Mouse (Mus musculus) adrenal gland, postnatal 10 days (tissue): ENCODE results near the gene Acvr1b. TPM values are rescaled to one million over a fixed set of nuclear protein-coding genes. Genes with fewer than 3 reads are reported as not detected.

ENCODE experiments used
- DNase-seq: peaks from one replicate; pipeline ENCODE4 v3.0.0; 2021; ENCODE audit warnings: mixed read lengths
- total RNA-seq, 2 experiments: library from RNA; stranded (reverse); gene quantifications; 2 replicates each; pipeline ENCODE4 v1.2.3; 2021

The Acvr1b gene
- total RNA-seq, 2 experiments from 2014 or later: 10.8 to 13.4 TPM

DNA sequence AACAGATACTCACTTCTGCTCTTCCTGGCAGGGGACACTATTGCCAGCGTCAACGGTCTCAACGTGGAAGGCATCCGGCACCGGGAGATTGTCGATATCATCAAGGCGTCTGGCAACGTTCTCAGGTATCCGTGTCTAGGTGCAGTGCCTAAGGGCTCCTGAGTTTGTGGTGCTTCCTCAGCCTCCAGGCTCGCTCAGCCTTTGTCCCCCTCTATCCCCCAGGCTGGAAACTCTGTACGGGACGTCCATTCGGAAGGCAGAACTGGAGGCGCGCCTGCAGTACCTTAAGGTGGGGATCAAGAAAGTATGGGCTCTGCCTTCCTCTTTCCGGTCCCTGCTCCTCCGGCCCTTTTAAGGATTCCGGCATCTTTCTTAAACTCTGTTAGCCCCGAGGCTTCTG, 56.6 kb downstream of the Acvr1b start:
- DNase-seq: no peak

DNA sequence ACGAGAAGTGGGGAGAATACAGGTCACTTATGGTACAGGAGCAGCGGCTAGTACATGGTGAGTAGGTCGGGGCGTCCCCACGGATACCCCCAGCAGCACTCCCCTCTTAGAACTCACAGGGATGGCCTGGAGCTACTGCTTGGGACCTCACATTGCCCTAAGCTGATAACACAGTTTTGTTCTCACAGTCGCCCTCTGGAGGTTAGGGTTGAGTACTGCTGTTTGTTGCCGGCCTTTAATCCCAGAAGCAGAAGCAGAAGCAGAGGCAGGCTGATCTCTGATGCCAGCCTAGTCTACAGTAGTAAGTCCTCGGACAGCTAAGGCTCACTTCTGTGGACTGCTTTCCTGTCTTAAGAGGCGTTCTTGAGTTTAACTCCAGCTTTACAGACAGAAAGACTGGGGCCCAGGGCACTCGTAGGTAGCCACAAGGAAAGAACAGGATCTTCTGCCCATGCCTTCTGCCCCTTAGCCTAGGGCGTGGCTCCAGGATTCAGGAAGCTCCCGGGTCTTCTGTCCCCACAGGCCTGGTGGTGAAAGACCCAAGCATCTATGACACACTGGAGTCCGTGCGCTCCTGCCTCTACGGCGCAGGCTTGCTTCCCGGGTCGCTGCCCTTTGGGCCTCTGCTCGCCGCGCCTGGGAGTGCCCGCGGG, 57.3 kb downstream of the Acvr1b start:
- DNase-seq: peak; percentile 52

DNA sequence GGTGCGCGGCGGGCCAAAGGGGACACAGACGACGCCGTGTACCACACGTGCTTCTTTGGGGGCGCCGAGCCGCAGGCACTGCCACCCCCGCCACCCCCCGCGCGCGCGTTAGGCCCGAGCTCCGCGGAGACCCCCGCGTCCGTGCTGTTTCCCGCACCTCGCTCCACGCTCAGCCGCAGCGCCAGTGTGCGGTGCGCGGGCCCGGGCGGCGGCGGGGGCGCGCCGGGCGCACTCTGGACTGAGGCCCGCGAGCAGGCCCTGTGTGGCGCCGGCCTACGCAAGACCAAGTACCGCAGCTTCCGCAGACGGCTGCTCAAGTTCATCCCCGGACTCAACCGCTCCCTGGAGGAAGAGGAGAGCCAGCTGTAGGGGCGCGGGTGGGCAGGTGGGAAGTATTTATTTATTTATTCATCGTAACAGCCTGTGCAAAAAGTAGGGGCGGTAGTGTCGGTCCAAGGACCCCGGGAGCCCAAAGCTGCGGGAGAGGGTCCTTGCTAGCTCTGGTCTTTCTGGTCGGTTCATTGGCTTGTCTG, 57.8 kb downstream of the Acvr1b start:
- no peak for DNase-seq

DNA sequence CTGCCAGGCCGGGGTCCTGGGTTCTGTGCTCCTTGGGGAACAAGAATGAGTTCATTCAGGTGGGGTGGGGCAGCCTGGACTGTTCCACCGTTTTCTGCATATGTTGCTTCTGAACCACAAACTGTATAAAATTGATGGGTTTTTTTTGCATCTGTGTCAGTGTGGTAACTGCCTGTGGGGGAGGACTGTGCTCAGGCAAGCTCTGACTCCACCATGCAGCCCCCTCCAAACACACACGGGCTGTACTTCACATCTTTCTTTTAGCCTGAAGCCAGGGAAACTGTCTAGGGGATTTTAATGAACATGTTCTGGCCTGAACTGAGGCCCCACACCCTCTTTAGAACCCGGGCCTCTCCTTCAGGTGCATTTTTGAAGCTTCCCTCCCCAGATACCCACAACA, 58.7 kb downstream of the Acvr1b start:
- no peak for DNase-seq

DNA sequence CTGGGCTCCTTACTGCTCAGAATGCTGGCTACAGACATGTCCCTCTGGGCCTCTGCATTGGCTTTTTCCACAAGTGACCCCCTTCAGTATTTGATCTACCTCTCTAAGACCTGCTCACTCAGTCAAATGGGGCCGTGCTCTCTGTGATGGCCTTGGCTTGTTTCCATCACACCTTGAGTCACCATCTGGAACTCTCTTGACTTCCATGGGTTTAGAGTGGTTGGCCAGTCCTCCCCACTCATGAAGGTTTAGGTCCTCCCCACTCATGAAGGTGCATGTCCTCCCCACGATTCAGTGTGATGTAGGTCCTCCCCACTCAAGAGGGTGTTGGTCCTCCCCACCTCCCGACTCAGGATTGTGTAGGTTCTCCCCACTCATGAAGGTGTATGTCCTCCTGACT, 59.3 kb downstream of the Acvr1b start:
- DNase-seq: no peak

DNA sequence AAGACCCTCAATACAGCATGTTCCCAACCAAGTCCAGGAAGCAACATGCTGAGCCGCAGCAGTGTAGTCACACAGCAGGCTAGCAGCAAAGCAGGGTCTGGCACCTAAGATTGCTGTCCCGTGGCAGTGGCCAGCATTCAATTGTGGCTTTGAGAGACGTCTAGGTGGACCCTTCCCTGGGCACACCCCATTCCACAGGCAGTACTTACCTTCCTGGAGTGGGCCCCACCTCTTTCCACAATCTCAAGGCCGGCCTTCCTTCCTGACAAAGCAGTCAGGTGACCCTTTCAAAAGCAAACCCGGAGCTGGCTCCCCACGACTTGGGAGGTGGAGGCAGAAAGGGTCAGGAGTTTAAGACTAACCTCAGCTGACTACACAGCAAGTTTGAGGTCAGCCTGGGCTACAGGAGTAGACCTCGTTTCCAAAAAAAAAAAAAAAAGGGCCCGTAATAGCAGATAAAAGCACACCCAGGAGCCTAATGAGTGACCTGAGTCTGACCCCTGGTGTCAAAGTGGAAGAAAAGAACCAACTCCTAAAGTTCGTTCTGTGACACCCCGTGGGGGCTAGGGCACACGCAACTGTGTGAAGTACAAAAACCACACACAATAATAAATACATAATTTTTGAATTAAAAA, 59.9 kb downstream of the Acvr1b start:
- DNase-seq: no peak

DNA sequence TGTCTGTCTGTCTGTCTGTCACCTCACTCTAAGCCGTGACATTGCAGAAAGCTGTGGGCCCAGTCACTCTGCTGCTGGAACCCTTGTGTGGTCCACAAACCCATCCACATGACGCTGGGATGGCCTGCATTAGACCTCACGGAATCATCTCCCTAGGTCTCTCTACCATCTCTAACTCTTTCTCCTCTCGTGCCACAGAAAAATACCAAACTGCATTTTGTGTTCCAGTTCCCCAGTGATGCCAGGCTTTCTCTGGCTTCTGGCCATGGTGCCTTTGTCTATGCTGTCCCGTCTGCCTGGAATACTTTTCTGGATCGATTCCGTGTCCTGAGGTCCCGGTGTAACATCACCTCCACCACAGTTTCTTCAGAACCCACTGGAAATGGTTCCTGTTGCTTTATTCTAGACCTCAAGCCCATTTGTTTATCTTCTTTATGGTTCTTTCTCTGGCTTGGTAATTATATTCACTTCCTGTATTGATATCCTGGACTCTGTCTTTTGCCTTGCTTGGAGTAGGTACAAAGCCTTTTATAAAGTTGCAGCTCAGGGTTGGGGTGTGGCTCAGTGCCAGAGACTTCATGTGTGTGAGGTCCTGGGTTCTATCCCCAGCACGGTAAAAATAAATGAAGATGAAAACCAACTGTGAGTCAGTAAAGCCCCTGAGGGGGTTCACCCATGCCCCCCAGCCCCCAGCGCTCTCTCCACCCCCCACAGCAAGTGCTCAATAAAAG, 60.9 kb downstream of the Acvr1b start:
- no peak for DNase-seq

DNA sequence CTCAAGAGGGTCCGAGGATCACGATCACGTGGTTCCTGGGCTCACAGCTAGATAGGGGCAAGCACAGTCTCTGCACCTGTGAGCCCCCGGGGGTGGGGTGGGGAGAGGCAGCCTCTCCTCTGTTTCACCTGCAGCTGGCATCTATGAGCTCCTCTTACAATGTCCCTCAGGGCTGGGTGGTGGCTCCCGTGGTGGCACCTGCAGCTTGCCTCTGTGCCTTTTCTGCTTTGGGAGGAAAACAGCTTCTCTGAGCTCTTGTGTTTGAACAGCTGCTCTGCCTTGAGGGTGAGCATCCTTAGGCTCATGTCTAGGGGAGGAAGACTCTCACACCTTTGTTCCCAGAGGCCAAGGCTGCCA, 61.5 kb downstream of the Acvr1b start:
- DNase-seq: no peak

DNA sequence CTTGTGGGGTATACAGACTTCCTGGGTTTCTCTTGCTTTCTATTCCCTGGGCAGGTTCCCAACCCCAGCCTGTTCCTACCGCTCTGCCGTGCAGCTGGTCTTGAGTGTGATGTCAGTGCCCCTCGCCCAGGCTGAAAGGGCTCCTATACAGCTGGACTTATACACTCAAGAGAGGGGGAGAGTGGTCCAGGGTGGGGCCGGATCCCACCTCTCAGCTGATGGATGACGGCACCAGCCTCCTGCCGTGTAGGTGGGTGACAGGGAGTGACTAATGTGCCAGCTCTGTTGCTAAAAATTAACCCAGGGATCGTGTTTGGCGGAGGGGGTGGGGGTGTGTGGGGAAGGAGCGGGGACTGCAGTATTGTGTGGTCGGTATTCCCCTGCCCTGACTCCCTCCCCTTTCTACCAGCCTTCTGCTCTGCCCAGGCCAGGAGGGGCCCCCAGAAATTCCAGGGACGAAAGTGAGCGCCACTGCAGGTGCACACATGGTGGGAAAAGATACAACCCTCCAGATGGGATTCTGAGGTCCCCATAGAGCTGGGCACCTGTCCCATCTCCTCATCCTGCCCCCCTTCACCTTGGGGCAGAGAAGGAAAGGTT, 62.0 kb downstream of the Acvr1b start:
- no peak for DNase-seq

DNA sequence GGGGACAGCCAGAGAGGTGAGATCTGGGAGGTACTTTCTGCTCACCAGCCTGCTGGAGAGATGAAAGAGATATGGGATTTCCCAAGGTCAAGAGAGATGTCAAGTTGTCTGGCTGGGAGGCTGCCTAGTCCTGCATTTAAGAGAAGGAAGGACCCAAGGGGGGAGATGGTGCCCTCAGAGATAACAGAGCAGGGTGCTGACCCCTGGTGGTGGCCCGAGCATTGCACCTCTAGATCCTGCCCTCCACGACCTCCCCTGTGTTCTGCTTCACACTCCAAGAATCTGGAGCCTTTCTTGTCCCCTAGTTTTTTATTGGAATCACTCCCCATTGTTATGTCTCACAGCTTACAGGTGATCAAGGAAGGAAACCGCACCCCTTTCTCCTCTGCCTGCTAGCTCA, 63.0 kb downstream of the Acvr1b start:
- DNase-seq: peak; percentile 88

DNA sequence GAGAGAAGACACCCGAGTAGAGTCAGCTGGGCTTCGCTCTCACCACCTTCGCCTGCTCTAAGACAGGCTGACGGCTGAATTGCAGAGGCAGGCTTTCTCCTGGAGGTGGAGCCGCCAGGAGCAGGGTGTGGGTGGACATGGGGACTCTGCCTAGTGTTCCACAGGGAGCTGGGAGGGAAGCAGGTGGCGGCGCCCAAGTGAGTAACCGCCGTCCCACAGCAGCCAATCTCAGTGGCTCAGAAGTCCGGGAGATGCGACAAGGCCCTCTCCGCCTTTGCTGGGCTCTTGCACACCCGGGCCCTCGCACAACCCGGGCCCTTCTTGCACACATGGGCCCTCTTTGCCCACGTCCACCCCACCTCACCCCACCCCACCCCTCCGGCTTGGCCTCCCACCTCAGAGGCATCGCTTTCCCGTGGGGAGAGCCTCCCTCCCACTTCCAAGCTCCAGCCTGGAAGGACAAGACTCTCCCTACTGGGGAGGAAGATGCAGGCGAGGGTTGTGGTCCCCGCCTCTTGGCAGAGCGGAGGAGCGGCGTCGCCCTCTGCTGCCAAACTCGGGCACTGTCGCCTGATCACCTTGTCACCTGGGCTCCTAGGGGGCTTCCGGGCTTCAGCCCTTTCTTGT, 65.1 kb downstream of the Acvr1b start:
- peak; percentile 74 for DNase-seq

DNA sequence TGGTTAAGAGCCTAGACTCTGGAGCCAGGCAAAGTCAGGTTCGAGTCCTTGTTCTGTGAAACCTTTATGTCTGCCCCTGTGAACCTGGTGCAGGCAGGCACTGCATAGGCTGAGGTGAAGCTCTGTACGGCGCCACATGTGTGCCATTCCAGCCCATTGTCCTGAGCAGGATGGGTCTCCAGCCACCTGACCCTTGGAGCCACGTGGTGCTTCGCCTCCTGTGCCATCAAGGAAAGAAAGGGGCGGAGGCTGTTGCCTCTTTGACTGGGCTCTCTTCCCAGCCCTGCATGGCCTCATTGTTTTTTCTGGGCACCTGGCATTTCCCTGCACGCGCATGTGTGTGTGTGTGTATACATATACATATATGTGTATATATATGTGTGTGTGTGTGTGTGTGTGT, 66.0 kb downstream of the Acvr1b start:
- no peak for DNase-seq

DNA sequence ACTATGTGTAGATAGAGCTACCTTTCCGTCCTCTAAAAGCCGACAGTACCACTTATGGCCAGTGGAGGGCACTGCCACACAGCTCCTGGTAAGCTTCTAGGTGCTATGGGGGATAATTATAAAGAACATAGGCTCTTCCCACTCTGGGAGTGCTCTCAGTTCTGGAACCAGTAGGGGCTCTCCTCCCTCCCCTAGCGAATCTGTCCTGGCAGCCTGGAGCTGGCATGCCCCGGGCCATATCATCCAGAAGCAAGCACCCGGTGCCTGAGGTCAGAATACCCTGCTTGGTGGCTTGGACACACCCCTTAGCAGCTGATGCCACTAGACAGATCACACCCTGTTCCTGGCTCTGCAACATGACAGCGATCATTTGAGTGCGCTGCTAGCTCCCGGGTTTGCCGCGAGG, 66.9 kb downstream of the Acvr1b start:
- peak; percentile 90 for DNase-seq

DNA sequence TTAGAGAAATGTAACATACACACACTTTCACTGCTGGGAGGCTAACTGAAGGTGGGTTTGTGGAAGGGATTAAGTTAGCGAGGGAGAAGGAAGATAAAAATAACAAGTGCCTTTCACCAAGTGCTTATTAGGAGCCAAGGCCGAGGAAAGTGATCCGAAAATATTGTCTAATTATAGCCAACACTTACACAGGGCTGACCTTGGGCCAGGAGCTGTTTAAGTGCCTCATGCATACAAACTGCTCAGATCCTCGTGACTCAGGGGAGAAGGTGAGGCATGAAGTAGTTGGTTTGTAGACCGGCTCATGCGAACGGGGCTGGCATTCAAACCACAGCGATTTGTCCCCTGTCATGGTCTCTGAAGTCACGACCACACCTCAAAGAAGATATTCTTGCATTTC, 67.4 kb downstream of the Acvr1b start:
- no peak for DNase-seq

DNA sequence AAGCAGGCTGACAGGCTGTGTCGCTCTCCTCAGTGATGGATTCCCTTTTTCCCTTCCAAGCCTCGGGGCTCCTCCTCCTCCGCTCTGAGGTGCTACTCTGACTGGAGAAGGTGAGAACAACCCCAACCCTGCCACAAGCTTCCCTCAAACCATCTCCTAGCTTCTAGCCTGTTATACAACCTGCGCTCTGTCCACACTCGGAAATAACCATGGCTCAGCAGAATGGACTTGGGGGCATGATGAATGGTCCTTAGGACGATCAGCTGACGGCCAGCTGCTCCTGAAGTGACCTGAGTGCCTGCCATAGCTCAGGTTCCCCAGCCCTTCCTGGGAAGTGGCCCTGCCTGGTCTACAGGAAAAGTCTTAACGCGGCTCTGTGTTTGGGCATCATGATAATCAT, 68.0 kb downstream of the Acvr1b start:
- DNase-seq: no peak

DNA sequence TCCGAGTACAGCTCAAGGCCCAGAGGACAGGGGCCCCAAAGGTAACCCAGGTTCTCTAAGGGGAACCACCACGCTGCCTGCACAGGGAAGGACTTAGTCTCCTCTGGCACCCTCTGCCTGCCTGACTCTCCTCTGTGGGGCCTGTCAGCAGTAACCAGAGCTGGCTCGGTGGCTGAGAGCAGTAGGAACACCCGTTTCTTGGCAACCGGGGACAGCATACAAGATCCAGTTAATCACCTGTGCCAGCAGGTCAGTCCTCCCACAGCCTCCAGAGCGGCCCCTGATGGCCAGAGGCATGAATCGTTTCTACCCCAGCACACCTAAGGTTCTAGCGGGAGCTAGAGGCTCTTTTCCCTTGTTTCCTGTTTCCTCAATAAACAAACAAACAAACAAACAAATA, 68.8 kb downstream of the Acvr1b start:
- peak; percentile 61 for DNase-seq

DNA sequence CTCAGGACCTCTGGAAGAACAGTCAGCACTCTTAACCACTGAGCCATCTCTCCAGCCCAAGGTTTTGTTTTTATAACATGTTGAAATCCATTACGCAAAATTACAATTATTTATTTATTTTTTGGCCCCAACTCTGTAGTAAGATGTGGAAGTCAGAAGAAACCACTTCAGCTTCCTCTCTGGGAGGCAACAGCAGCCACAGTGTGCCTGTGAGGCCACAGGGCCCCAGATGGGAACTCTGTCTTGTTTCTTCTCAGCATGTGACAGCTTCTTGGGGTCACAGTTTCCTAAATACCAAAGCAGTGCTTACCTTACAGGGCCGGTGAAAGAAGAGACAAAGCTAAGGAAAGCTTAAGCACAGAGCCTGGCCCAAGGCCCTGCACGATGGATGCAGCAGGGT, 70.1 kb downstream of the Acvr1b start:
- no peak for DNase-seq

DNA sequence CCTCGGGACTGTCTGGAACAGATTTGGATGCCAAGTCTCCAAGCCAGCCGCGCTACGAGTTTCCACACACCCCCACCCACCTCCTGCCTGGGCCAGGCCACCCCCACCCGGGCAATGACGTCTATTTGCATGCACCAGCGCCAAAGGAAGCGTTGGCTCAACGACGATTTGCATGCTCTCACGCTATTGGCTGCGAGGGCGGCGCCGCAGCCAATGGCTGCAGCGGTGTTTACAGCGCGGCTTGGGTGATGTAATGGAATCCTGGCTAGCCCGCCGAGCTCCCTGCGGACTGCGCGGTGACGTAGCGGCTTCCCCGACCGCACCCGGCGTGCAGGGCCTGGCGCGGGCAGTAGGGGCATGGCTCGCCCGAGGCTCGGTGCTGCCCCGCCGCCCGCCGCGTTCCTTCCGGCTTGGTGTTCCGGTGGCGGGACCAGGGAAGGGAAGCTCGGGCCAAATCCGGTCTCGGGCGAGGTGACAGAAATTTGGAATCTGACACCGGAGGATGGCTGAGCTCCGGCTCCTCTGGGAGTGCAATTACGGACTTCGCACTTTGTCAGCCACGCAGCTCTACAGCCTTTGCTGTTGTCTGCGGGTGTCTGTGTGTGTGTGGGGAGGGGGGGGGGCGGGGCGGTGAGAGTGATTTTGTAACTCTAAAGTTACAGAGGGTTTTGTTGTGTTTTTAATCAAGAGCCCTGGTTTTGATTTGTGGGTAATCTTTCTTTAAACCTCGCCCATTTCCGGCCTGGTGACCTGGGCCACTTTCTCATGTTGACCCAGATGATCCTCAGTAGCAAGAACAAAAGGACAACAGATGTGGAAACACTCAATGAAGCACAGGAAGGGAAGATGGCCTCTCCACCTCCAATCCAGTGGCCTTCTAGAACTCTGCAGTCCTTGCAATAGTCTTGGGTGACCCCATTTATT, 72.6 kb downstream of the Acvr1b start:
- peak; percentile 97 for DNase-seq

DNA sequence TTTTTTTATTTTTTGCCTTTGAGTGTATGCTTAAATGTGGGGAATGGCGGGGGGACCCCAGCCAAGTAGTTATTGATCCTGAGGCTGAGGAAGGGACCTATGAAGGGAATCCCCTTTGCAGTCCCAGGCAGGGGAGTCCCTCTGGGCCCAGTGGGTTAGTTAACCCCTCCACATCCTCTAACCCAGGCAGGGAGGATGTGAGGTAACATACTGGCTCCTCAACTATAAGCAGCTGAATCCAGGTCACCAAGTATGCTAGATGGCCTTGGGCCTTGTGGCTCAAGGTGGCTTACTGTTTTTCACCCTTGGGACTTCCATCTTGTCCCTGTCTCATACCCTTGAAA, 73.3 kb downstream of the Acvr1b start:
- DNase-seq: no peak

DNA sequence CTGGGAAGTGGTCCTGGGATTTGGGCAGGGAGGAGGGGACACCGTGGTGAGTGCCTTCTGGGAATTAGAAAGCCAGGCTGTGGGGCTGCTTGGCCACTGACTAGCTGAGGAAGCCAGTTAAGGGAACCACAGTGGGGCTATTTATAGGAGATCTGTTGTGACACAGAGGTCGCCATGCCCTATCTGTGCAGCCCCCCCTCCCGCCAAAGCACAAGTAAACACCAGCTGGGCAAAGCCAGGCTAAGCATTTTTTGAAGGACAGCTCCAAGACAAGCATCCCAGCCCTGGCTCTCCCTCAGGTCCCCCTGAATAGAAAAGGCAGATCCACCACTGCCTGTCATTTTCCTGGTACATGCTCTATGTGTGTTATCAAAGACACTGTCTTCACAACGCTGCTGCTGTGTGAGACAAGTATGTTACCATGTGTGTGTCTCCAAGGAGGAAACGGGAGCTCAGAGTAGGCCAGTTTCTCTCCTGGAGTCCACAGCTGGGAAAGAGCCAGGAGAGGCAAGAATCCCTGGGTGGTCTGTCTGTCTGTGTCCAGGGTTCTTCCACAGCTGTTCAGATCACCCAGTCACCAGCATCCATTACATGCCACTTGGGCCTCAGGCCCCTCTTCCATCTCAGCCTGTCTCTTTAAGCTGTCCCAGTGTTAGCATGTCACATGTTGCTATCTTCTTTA, 74.3 kb downstream of the Acvr1b start:
- no peak for DNase-seq

DNA sequence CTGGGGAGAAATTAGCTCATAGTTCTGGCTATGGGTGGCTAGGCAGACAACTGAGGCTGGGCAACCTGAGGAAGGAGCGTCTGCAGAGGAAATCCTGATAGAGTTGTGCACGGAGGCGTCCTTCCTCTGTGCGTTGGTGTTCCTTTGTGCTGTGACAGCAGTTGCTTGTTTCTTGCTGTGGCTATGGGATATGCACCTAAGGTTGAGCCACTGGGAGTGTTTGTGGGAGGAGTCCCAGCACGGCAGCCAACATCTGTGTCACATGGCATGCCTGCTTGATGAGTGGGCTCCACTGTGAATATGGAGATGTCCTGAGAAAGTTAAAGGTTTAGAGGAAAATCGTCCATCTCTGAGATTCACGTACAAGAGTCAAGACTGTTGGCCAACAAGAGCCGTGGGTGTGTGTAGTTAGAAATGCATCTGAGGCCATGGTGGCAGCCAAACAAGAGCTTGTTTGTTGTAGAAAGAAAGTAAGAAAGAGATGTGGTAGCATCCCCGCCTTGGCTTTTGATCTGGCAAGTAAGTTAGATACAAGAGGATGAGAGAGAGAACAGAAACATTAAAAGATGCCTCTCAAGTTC, 76.4 kb downstream of the Acvr1b start:
- DNase-seq: no peak
